Mouse (Mus musculus): Measurements from ENCODE around the gene Vps37b.

- no peak for TF ChIP-seq CTCF (IDR thresholded peaks at IDR 0.05; ENCODE audit: borderline replicate concordance, control insufficient read depth, extremely low read depth, insufficient read depth, low read length, poor library complexity)
- no peak for TF ChIP-seq POLR2A (IDR thresholded peaks at IDR 0.05; ENCODE audit: control insufficient read depth, extremely low read depth, insufficient read depth, low read length, poor library complexity)
Observed at GRCm38 (mm10) chr5:123997811-123998210, 34.3 kb downstream of the Vps37b start.

Data from thymus, adult 2 months (tissue).